Mouse (Mus musculus): ENCODE results near the gene Krtdap. TPM values are rescaled to one million over a fixed set of nuclear protein-coding genes. Genes with fewer than 3 reads are reported as not detected.

Gene Krtdap
- polyA plus RNA-seq, 1 experiment from 2014 or later = not detected

- no peaks in the 10 kb centered on the region for H3K4me1 ChIP-seq (ENCODE audit: control insufficient read depth, insufficient read depth, low read length)
- WGBS = 97% methylated on average over 3 of the region's 3 CpGs
- H3K36me3 ChIP-seq (ENCODE audit: control insufficient read depth, insufficient read depth, low read length) = no peaks in the 10 kb centered on the region
- no peaks in the 10 kb centered on the region for H3K27me3 ChIP-seq (ENCODE audit: control insufficient read depth, insufficient read depth, low read length)
- no peak overlapping the region for H3K4me2 ChIP-seq (ENCODE audit: low read depth, severe bottlenecking)
- H3K9me3 ChIP-seq (ENCODE audit: control insufficient read depth, low read length) = peaks cover 4% of the 10 kb centered on the region; the same call in 1 of the 2 replicates
- no peak for ATAC-seq (ENCODE audit: insufficient number of reproducible peaks, low FRiP score, low TSS enrichment, low read depth)
- no peak for DNase-seq (ENCODE audit: low spot score)
- no peak overlapping the region for H3K9ac ChIP-seq (ENCODE audit: low read length)
- no peak overlapping the region for H3K27ac ChIP-seq (replicated peaks; ENCODE audit: low read depth, low read length)
- H3K4me3 ChIP-seq (ENCODE audit: low read depth, low read length) = no peak overlapping the region
These were observed 15.6 kb downstream of the Krtdap start for GRCm38 (mm10) chr7:30803256-30803655.

DNA sequence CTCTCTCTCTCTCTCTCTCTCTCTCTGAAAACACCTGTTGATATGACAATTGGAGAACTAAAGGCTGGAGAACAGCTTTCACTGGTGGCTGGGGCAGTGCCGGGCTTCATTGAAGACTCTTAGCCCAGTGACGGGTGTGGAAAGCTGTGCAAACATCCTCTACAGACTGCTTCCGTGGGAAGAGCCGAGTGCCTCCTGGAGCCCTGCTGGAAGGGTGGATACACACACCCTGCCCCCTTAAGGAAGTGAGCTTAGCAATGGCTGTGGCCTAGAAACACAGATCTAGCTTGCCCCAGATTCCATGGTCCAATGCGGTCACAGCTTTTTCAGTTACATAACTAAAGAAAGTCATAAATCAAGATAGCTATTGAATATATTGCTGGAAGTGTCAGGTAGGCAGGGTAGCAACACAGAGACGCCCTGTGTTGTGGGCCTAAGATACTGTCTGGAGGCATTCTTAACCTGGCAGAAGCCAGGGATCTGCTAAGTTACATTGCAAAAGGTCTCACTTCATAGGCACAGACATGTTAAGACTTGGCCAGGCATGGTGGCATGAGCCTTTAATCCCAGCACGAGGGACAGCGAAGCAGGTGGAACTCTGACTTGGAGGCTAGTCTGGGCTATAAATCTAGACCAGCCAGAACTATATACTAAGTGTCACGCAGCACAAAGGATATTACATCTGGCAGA lies 16.5 kb downstream of the Krtdap start:
- H3K27ac ChIP-seq (replicated peaks; ENCODE audit: low read depth, low read length) = no peak overlapping the region

DNA sequence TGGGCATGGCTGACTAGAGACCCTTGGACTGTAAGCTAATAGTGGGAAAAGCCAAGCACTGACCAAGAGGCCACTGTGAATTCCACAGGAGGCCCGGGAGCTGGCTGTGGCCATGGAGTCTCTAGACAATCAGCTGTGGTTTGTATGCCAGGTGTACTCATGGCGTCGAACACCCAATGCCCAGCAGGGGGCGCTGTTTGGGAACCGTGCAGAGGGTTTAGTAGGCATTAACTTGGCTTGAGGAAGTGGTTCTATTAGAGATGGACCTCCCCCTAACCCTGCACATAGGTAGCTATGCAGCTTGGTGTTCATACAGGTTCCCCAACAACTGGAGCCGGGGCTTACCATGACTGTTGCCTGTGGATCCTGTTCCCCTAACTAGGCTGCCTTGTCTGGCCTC lies 18.2 kb downstream of the Krtdap start:
- no peaks in the 10 kb centered on the region for H3K36me3 ChIP-seq (ENCODE audit: control insufficient read depth, insufficient read depth, low read length)
- 51% methylated on average over 6 of the region's 6 CpGs for WGBS
- DNase-seq (ENCODE audit: low spot score) (peak; percentile 42), ATAC-seq (ENCODE audit: insufficient number of reproducible peaks, low FRiP score, low TSS enrichment, low read depth) (no peak)
- H3K4me3 ChIP-seq (ENCODE audit: low read depth, low read length) = no peak overlapping the region
- H3K4me2 ChIP-seq (ENCODE audit: low read depth, severe bottlenecking) = no peak overlapping the region
- H3K27ac ChIP-seq (replicated peaks; ENCODE audit: low read depth, low read length) = no peak overlapping the region
- H3K27me3 ChIP-seq (ENCODE audit: control insufficient read depth, insufficient read depth, low read length) = no peaks in the 10 kb centered on the region
- no peak overlapping the region for H3K9ac ChIP-seq (ENCODE audit: low read length)
- no peaks in the 10 kb centered on the region for H3K4me1 ChIP-seq (ENCODE audit: control insufficient read depth, insufficient read depth, low read length)
- H3K9me3 ChIP-seq (ENCODE audit: control insufficient read depth, low read length) = no peaks in the 10 kb centered on the region; the same call in 1 of the 2 replicates

More for the DNA sequence above, 16.5 kb downstream of the Krtdap start:
- Histone ChIP-seq H3K4me1 (ENCODE audit: control insufficient read depth, insufficient read depth, low read length) (no peaks in the 10 kb centered on the region), H3K9ac (ENCODE audit: low read length) (no peak overlapping the region), H3K36me3 (ENCODE audit: control insufficient read depth, insufficient read depth, low read length) (no peaks in the 10 kb centered on the region), H3K4me2 (ENCODE audit: low read depth, severe bottlenecking) (no peak overlapping the region), H3K4me3 (ENCODE audit: low read depth, low read length) (no peak overlapping the region), H3K9me3 (ENCODE audit: control insufficient read depth, low read length) (peaks cover 4% of the 10 kb centered on the region; the same call in 1 of the 2 replicates), H3K27me3 (ENCODE audit: control insufficient read depth, insufficient read depth, low read length) (no peaks in the 10 kb centered on the region)
- ATAC-seq (ENCODE audit: insufficient number of reproducible peaks, low FRiP score, low TSS enrichment, low read depth) = no peak
- WGBS = 85% methylated on average over 9 of the region's 9 CpGs
- DNase-seq (ENCODE audit: low spot score) = no peak

DNA sequence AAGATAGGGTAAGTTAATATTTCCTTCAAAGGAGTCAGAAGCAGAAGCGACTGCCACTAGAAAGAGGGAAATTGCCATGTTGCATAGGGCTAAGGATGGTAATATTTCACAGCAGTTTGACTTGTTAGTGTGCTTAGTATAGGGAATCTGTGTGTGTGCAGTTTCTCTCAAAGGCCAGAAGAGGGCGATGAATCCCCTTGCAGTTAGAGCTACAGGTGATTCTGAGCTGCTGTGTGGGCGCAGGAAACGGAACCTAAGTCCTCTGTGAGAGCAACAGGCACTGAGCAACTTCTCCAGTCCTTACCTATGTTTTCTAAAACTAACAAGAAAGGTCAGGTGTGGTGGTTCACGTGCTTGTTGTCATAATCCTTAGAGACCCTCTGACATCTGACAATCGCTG lies 22.6 kb downstream of the Krtdap start:
- no peak overlapping the region for H3K4me2 ChIP-seq (ENCODE audit: low read depth, severe bottlenecking)
- 51% methylated on average over 6 of the region's 6 CpGs for WGBS
- no peak overlapping the region for H3K9ac ChIP-seq (ENCODE audit: low read length)
- no peaks in the 10 kb centered on the region; the same call in 1 of the 2 replicates for H3K9me3 ChIP-seq (ENCODE audit: control insufficient read depth, low read length)
- no peak overlapping the region for H3K4me3 ChIP-seq (ENCODE audit: low read depth, low read length)
- no peaks in the 10 kb centered on the region for H3K27me3 ChIP-seq (ENCODE audit: control insufficient read depth, insufficient read depth, low read length)
- no peaks in the 10 kb centered on the region for H3K36me3 ChIP-seq (ENCODE audit: control insufficient read depth, insufficient read depth, low read length)
- no peaks in the 10 kb centered on the region for H3K4me1 ChIP-seq (ENCODE audit: control insufficient read depth, insufficient read depth, low read length)
- DNase-seq (ENCODE audit: low spot score) (no peak), ATAC-seq (ENCODE audit: insufficient number of reproducible peaks, low FRiP score, low TSS enrichment, low read depth) (no peak)
- H3K27ac ChIP-seq (replicated peaks; ENCODE audit: low read depth, low read length) = no peak overlapping the region

- no peak overlapping the region for H3K9ac ChIP-seq (ENCODE audit: low read length)
- H3K9me3 ChIP-seq (ENCODE audit: control insufficient read depth, low read length) = no peaks in the 10 kb centered on the region
- no peak for DNase-seq (ENCODE audit: low spot score)
- H3K27me3 ChIP-seq (ENCODE audit: control insufficient read depth, insufficient read depth, low read length) = no peaks in the 10 kb centered on the region
- no peak overlapping the region for H3K4me3 ChIP-seq (ENCODE audit: low read depth, low read length)
- H3K36me3 ChIP-seq (ENCODE audit: control insufficient read depth, insufficient read depth, low read length) = no peaks in the 10 kb centered on the region
- no peak overlapping the region for H3K27ac ChIP-seq (replicated peaks; ENCODE audit: low read depth, low read length)
- H3K4me1 ChIP-seq (ENCODE audit: control insufficient read depth, insufficient read depth, low read length) = no peaks in the 10 kb centered on the region
- H3K4me2 ChIP-seq (ENCODE audit: low read depth, severe bottlenecking) = no peak overlapping the region
- ATAC-seq (ENCODE audit: insufficient number of reproducible peaks, low FRiP score, low TSS enrichment, low read depth) = no peak
- WGBS = 52% methylated on average over 9 of the region's 9 CpGs
These were observed 24.1 kb downstream of the Krtdap start for GRCm38 (mm10) chr7:30811757-30812290.

- Histone ChIP-seq H3K4me2 (ENCODE audit: low read depth, severe bottlenecking) (no peak overlapping the region), H3K36me3 (ENCODE audit: control insufficient read depth, insufficient read depth, low read length) (no peaks in the 10 kb centered on the region), H3K27me3 (ENCODE audit: control insufficient read depth, insufficient read depth, low read length) (no peaks in the 10 kb centered on the region), H3K4me3 (ENCODE audit: low read depth, low read length) (no peak overlapping the region), H3K9ac (ENCODE audit: low read length) (no peak overlapping the region), H3K27ac (replicated peaks; ENCODE audit: low read depth, low read length) (peak overlapping the region; percentile 26; the same call in 1 of the 2 replicates), H3K9me3 (ENCODE audit: control insufficient read depth, low read length) (no peaks in the 10 kb centered on the region), H3K4me1 (ENCODE audit: control insufficient read depth, insufficient read depth, low read length) (no peaks in the 10 kb centered on the region)
- ATAC-seq (ENCODE audit: insufficient number of reproducible peaks, low FRiP score, low TSS enrichment, low read depth) (no peak), DNase-seq (ENCODE audit: low spot score) (no peak)
- WGBS = 75% methylated on average over 6 of the region's 6 CpGs
These were observed 24.7 kb downstream of the Krtdap start for GRCm38 (mm10) chr7:30812291-30812807.

GRCm38 (mm10) chr7:30820131-30820530 lies 32.4 kb downstream of the Krtdap start:
- H3K9ac ChIP-seq (ENCODE audit: low read length) = no peak overlapping the region
- H3K27me3 ChIP-seq (ENCODE audit: control insufficient read depth, insufficient read depth, low read length) = no peaks in the 10 kb centered on the region
- no peak overlapping the region for H3K27ac ChIP-seq (replicated peaks; ENCODE audit: low read depth, low read length)
- H3K4me2 ChIP-seq (ENCODE audit: low read depth, severe bottlenecking) = no peak overlapping the region
- no peaks in the 10 kb centered on the region for H3K4me1 ChIP-seq (ENCODE audit: control insufficient read depth, insufficient read depth, low read length)
- DNase-seq (ENCODE audit: low spot score) (no peak), ATAC-seq (ENCODE audit: insufficient number of reproducible peaks, low FRiP score, low TSS enrichment, low read depth) (no peak)
- 67% methylated on average over 6 of the region's 6 CpGs for WGBS
- no peaks in the 10 kb centered on the region for H3K36me3 ChIP-seq (ENCODE audit: control insufficient read depth, insufficient read depth, low read length)
- no peak overlapping the region for H3K4me3 ChIP-seq (ENCODE audit: low read depth, low read length)
- no peaks in the 10 kb centered on the region for H3K9me3 ChIP-seq (ENCODE audit: control insufficient read depth, low read length)

DNA sequence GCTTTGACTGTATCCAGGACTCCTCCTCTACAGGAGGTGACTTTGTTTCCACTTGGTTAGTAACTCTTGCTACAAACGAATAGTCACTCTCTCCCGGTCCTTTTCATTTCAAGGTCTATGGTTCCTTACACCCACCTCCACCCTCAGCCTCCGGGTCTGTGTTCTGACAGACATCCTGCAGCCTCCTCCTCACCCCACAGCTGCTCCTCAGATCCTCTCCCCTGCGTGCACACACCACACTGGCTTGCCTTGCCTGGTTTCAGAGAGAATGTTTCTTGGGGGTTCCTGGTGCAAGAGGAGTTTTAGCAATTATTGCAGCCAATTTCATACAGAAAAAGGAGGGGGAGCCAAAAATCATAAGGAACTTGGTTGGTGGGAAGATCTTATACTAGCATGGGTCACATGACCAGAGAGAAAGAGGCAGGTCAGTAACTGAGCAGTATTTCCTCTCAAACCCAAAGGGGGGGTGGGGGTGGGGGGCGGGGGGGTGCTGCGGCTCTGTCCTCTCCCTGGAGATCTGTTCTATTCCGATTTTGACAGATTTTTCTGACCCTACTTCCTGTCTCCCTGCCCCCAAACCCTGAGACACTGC lies 33.3 kb downstream of the Krtdap start:
- Histone ChIP-seq H3K4me1 (ENCODE audit: control insufficient read depth, insufficient read depth, low read length) (no peaks in the 10 kb centered on the region), H3K27ac (replicated peaks; ENCODE audit: low read depth, low read length) (no peak overlapping the region), H3K4me2 (ENCODE audit: low read depth, severe bottlenecking) (no peak overlapping the region), H3K27me3 (ENCODE audit: control insufficient read depth, insufficient read depth, low read length) (no peaks in the 10 kb centered on the region), H3K9me3 (ENCODE audit: control insufficient read depth, low read length) (no peaks in the 10 kb centered on the region), H3K4me3 (ENCODE audit: low read depth, low read length) (no peak overlapping the region), H3K36me3 (ENCODE audit: control insufficient read depth, insufficient read depth, low read length) (no peaks in the 10 kb centered on the region), H3K9ac (ENCODE audit: low read length) (no peak overlapping the region)
- ATAC-seq (ENCODE audit: insufficient number of reproducible peaks, low FRiP score, low TSS enrichment, low read depth) = no peak
- 82% methylated on average over 7 of the region's 7 CpGs for WGBS
- DNase-seq (ENCODE audit: low spot score) = no peak

All from limb, embryonic 11.5 days (tissue).